Mouse (Mus musculus) liver, adult (tissue): ENCODE results near the gene Lrrc46.

ENCODE experiments used
- GATA4 ChIP-seq: IDR thresholded peaks from 2 replicates; pipeline ENCODE4 v1.6.1; 2014; ENCODE audit warnings: mild to moderate bottlenecking, low read length; ENCODE audit not compliant: insufficient replicate concordance

Lrrc46 gene

GRCm38 (mm10) chr11:96997380-96997956, 43.7 kb downstream of the Lrrc46 start:
- TF ChIP-seq GATA4 = no peak

GRCm38 (mm10) chr11:96996773-96997379, 44.3 kb downstream of the Lrrc46 start:
- no peak for TF ChIP-seq GATA4

- no peak for TF ChIP-seq GATA4
Measured at GRCm38 (mm10) chr11:96995836-96996772, 45.1 kb downstream of the Lrrc46 start.

GRCm38 (mm10) chr11:96995031-96995430, 46.2 kb downstream of the Lrrc46 start:
- no peak for TF ChIP-seq GATA4

DNA sequence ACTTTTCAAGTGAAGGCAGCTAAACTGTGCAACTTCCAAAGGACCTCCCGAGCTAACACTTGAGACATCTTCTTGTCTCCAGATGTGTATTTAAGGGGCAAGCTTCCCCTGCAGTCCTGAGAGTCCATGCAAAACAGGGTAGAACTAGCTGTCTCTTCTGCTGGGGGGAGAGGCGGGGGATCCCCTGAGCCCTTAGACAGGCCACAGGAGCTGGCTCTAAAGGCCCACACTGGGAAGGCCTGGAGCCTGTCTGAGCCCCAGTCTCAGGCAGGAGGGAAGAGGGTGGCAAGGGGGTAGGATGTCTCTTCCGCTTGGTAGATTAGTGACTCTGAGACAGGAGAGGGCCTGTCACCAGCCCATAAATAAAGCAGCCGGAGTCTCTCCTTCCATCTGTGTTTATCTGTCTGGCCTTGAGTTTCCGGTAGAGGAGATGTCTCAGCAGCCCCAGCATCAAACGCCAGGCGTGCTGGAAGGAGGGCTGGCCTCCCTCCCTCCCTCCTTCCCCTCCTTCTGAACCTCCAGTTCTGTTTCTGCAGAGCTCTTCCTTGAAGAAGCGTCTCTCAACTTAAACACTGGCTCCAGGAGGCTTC, 48.4 kb downstream of the Lrrc46 start:
- no peak for TF ChIP-seq GATA4

DNA sequence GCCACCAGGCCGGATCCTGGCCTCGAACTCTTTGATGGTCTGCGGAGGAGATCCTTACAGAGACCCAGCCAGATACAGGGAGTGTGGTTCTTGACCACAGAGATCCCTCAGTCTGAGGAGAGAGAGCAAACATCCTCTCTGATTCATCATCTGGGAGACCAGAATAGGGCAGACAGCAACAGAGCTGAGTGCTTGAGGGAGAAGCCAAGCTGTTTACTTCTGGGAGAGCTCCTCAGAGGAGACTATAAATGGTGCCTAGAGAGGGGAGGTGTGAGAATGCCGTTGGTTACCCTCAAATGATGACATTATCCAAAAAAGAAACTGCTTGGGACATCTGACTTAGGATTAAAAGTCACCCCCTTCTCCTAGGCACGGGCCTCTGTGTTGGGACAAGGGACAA, 49.7 kb downstream of the Lrrc46 start:
- no peak for TF ChIP-seq GATA4

- TF ChIP-seq GATA4 = no peak
Measured at GRCm38 (mm10) chr11:96987873-96988655, 53.1 kb downstream of the Lrrc46 start.

- no peak for TF ChIP-seq GATA4
Measured at GRCm38 (mm10) chr11:96986463-96986862, 54.7 kb downstream of the Lrrc46 start.

DNA sequence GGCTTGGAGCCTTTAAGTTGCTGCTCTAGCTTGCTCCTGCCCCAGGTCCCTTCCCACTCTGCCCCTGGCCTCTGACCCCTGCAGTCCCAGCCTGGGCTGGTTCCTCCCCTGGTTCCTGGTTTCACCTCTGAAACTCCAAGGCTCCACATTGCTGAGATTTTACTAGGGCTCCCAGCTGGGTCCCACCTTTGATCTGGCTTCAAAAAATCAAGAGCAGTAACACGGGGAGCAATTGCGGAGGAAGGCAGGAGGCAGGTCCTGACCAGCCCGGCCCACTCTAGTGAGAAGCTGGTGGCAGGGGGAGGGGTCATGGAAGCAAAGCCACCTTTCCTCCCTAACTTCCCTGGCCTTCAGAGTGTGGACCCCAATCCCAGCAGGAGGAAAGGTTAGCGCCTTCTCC, 56.3 kb downstream of the Lrrc46 start:
- TF ChIP-seq GATA4 = no peak
